Mouse (Mus musculus) bone marrow macrophage, adult 2 months (primary cell): ENCODE results near the gene Nanos3. TPM values are rescaled to one million over a fixed set of nuclear protein-coding genes. Genes with fewer than 3 reads are reported as not detected.

Source experiments
- H3K27ac ChIP-seq: 2 replicates; pipeline ENCODE4 v1.5.1; 2012; ENCODE audit warnings: low read depth, low read length; ENCODE audit not compliant: insufficient read depth
- H3K4me1 ChIP-seq: 2 replicates; pipeline ENCODE4 v1.6.1; 2012; ENCODE audit warnings: low read length; ENCODE audit not compliant: control insufficient read depth, insufficient read depth
- H3K4me3 ChIP-seq: 2 replicates; pipeline ENCODE4 v1.5.1; 2012; ENCODE audit warnings: mild to moderate bottlenecking, low read length, moderate library complexity; ENCODE audit not compliant: insufficient read depth
- CTCF ChIP-seq: IDR thresholded peaks from 2 replicates; pipeline ENCODE4 v1.5.1; 2012; ENCODE audit warnings: low read depth, mild to moderate bottlenecking, low read length, moderate library complexity
- POLR2A ChIP-seq: IDR thresholded peaks from 2 replicates; pipeline ENCODE4 v1.6.1; 2012; ENCODE audit warnings: mild to moderate bottlenecking, low read depth, low read length, borderline replicate concordance
- polyA plus RNA-seq: library from polyadenylated mRNA; stranded (reverse); fragments of >200 nt; gene quantifications from 2 replicates; pipeline ENCODE4 v1.2.4, GENCODE M21; 2012; ENCODE audit not compliant: missing spikeins, insufficient read depth, insufficient read length

Nanos3 gene
- polyA plus RNA-seq, 1 experiment, result not detected

DNA sequence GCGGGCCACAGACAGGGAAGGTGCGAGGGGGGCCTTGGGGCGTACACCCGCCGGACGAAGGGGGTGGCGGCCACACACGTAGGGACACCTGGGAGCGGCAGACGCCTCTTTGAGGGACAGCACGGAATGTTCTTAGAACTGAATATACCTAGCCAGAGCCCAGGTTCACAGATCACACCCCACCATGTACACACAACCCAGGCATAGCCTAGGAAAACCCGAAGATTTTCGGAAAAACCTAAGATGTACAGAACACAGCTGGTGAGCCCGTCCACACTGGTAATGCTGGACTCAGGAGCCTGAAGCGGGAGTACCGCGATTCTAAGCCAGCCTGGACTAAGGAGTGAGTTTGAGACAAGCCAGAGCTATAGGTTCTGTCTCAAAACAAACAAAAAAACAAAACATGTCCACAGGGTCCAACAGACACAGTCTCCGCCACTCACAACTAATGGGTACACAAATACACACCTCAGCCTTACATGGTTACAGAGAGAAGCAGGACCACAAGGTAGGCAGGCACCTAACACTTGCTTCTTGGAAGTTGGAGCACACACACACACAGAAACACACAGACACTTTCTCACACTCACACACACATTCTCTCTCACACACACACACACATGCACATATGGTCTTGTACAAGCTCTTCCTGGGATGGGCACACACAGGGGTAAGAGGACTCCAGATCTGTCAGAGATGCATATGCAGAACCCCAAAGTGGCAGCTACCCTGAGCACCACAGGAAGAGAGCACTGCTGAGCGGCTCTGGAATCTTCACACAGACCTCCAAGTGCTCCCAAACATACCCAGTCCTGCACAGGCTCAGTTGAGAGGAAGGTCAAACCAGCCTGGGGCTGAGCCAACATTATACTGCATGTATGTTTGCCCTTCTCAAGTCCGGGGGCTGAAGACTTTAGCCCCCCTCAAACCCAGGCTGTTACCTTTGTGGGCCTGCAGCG is 653 bp downstream of the Nanos3 start:
- peak overlapping the region; percentile 47 for H3K4me3 ChIP-seq
- TF ChIP-seq CTCF, result no peak
- TF ChIP-seq POLR2A, result no peak
- H3K27ac ChIP-seq, result no peak overlapping the region
- H3K4me1 ChIP-seq, result peaks cover 3% of the 10 kb centered on the region; the same call in 1 of the 2 replicates

DNA sequence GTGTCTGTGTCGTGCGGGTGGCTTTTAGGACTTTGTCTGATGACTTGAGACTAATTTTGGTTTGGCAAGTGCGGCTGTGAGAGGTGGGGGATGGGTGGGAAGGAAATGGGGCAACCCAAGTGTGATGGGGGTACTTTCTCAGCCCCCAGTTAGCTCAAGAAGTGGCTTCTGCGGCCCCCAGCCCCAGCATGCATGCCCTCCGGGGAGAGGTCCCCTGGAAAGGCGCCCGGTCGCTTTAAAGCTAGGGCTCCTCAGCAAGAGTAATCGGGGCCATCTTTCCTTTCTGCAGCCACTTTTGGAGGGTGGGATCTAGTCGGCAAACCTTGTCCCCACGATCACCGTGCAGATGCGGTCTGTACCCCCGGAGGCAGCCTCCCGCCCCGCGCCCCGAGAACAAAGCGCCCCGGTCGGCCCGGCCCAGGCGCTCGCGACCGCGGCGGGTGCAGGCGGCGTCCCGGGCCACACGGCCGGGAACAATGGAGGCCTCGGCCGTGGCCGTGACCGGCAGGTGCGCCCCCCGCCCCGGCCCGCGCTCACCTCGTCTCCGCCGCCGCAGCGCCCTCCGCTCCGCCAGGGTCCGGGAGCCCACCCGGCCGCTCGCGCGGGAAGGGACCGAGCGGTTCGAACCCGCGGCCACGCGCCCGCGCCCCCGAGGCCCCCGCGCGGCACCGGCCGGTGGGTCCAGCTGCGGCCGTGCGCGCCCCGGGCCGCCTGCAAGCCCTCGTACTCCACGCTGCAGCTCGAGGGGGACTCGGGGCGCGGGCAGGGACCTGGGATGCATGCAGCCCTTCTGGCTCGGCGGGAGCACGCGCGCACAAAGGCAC is 1.5 kb downstream of the Nanos3 start:
- H3K4me1 ChIP-seq, result peaks cover 3% of the 10 kb centered on the region; the same call in 1 of the 2 replicates
- H3K4me3 ChIP-seq, result peak overlapping the region; percentile 47
- TF ChIP-seq POLR2A (no peak), CTCF (no peak)
- H3K27ac ChIP-seq, result no peak overlapping the region

DNA sequence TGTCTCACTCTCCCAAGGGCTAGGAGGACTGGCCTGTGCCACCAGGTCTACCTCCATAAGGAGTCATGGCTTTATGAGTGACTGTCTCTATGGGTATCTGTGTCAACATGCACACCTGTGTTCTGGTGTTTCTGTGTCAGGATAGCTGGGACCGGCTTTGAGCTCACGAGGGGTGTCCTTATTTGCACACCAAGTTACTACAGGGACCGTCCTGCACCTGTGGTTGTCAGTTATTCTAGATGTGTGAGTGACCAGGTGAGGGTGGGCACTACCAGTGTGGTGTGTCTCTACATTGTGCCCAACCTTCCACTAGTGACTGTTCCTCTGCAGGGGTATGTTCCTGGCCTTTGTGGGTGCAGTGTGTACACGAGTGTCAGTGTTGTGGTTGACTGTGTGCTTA is 2.2 kb downstream of the Nanos3 start:
- TF ChIP-seq POLR2A, result no peak
- TF ChIP-seq CTCF, result no peak
- H3K27ac ChIP-seq, result no peak overlapping the region
- no peak overlapping the region for H3K4me3 ChIP-seq
- H3K4me1 ChIP-seq, result peaks cover 3% of the 10 kb centered on the region; the same call in 1 of the 2 replicates

DNA sequence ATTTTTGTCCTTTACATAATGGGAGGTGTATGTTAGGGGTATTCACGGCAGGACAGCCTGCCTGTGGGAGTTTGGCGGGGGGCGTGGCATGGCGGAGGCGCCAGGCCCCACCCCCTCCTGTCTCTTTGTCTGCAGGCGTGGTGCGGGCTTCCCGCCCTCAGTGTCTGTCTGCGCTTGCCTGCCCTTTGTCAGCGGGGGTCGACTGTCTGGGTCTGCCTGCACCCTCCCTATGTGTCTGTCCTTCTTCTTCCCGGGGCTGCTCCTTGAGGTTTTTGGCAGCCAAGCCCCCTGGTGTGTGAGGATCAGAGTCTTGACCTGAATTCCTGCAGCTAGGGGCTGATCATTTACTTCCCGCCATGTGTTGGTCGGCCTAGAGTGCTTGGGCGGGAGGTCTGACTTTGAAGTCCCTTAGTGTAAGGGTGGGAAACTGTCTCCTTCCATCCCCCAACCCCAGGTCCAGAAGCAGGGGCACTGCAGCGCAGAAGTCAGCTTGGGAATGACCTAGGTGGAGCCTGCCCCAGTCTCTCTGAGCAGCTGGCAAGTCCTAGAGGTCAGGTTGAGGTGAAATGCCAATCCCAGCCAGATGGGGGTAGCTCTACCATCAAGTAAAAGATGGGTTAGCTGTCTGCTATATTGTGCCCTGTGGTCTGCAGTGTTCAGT is 4.4 kb downstream of the Nanos3 start:
- no peak overlapping the region for H3K4me3 ChIP-seq
- TF ChIP-seq POLR2A, result no peak
- no peak for TF ChIP-seq CTCF
- no peak overlapping the region for H3K27ac ChIP-seq
- H3K4me1 ChIP-seq, result no peaks in the 10 kb centered on the region

DNA sequence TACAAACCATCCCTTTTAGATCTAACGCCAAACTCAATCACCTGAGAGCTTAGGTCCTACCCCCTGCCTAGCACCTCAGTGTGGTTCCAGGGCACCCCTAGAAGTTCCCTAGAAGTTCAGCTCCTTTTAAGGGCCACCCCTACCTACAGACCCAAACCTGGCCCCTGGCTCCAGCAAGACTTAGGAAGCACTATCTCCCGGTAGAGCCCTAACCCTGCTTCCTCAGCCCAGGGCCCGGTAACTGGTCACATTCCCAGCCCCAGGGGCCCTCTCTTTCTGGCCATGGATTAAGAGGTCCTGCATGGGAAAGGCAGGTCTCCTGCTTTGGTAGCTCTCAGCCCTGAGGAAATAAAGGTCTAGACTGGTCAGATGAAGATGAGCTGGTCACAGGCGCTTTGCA is 5.1 kb downstream of the Nanos3 start:
- Histone ChIP-seq H3K4me1 (no peaks in the 10 kb centered on the region), H3K27ac (no peak overlapping the region), H3K4me3 (no peak overlapping the region)
- TF ChIP-seq CTCF, result no peak
- TF ChIP-seq POLR2A, result no peak

DNA sequence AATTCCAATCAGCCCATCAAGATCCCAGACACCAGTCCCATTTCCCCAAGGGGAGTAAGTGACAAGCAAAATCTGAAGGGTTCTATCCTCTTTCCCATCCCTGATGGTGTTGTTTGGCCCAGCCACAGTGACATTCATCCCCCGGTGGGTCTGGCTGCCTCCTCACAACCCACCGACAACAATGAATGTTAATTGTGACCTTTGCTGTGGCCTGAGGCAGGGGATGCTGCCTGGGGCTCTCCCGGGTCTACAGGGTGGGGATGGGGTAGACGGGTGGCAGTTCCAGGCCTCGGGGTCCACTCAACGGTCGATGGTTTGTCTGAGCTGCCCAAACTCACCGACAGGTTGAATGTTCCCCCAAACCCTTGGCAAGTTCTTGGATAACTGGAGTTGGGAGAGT is 6.4 kb downstream of the Nanos3 start:
- Histone ChIP-seq H3K4me1 (no peaks in the 10 kb centered on the region), H3K4me3 (no peak overlapping the region), H3K27ac (no peak overlapping the region)
- TF ChIP-seq POLR2A, result no peak

DNA sequence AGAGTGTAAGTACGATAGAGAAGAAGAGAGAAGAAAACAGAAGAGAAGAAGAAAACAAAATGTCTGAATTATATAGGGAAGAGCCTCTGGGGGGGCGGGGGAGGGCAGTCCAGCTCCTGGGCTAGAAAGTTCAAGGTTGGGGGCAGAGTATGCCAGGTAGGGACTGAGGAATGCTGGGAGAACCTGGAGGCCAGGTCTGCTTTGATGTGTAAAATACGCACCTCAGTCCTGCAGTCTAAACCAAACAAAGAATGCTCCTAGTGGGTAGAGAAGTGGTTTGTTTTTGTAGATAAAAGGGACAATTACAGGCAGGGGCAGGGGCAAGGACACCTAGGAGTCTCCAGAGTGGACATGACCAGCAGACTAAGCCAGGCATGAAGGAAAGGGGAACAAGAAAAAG is 7.6 kb downstream of the Nanos3 start:
- TF ChIP-seq CTCF (no peak), POLR2A (no peak)
- Histone ChIP-seq H3K4me3 (no peak overlapping the region), H3K4me1 (no peaks in the 10 kb centered on the region), H3K27ac (no peak overlapping the region)

DNA sequence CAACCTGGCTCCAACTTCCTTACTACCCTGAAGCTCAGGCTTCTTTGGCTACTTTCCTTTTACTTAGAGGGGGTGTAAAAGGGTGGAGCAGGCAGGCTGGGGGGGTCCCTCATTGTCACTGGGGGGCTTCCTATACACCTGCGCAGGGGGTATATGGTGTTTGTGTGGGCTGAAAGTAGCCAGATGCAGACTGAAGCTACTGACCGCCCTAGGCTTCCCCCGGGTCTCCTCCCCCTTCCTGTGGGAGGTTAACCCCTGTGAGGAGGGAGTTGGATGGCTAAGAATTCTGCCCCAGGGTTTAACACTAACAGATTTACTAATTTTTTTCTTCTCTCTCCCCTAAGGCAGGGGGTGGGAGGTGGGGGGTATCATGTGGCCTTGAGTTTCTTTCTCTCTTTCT is 8.5 kb downstream of the Nanos3 start:
- TF ChIP-seq POLR2A (no peak), CTCF (no peak)
- Histone ChIP-seq H3K4me3 (no peak overlapping the region), H3K4me1 (no peaks in the 10 kb centered on the region), H3K27ac (no peak overlapping the region)

DNA sequence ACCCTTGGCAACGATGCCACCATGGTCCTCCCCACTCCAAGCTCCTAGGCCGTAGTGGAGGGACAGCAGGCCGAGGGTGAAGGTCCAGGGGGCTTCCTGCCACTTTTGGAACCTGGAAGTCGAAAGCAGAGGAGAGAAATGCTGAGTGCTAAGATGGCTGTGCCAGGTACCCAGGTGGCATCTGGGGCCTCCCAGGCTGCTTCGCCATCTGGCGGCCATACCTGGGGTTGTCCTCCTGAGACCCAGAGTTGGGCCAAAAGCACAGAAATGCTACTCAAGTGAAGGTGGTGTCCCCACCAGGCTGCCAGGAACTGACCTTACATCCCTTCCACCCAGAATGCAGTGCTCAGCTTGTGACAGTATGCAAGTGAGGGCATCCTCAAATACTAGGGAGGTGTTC is 11.2 kb downstream of the Nanos3 start:
- H3K4me1 ChIP-seq, result no peaks in the 10 kb centered on the region
- H3K4me3 ChIP-seq, result no peak overlapping the region

More for the DNA sequence above, 11.2 kb downstream of the Nanos3 start:
- no peak overlapping the region for H3K27ac ChIP-seq
- 0 out of 2 replicates have a peak, but pooled peaks have one; percentile 29 for TF ChIP-seq CTCF
- TF ChIP-seq POLR2A, result no peak
